Mouse (Mus musculus) olfactory bulb, adult 2 months (tissue): ENCODE data around the gene Kremen1.

ENCODE experiments used
- CTCF ChIP-seq: fragments of 200-500 bp; IDR thresholded peaks from 2 replicates; pipeline ENCODE4 v1.5.1; 2012; ENCODE audit warnings: low read depth, mild to moderate bottlenecking, low read length, moderate library complexity; ENCODE audit not compliant: insufficient read depth
- POLR2A ChIP-seq: fragments of 200-500 bp; IDR thresholded peaks from 2 replicates; pipeline ENCODE4 v1.6.1; 2012; ENCODE audit warnings: mild to moderate bottlenecking, low read depth, low read length, moderate library complexity; ENCODE audit not compliant: insufficient read depth

DNA sequence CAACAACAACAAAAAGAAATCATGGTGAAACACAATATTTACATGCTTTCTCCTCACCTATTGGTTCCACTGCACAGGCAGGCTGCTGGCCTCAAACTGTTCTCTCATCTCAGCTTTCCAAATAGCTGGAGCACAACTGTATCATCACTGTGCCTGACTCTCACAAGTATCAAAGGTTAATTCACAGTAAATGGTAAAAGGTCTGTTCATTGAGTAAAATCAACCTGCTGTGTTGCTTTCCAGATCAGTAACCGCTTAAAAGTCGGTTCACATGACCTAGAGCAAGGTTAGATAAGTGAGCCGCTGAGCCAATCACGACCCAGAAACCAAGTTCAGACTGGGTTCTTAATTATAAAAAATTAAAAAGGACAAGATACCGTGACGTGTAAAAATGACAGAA, 3.3 kb downstream of the Kremen1 start:
- TF ChIP-seq POLR2A = no peak
- TF ChIP-seq CTCF = no peak
